In the genomic region with DNA sequence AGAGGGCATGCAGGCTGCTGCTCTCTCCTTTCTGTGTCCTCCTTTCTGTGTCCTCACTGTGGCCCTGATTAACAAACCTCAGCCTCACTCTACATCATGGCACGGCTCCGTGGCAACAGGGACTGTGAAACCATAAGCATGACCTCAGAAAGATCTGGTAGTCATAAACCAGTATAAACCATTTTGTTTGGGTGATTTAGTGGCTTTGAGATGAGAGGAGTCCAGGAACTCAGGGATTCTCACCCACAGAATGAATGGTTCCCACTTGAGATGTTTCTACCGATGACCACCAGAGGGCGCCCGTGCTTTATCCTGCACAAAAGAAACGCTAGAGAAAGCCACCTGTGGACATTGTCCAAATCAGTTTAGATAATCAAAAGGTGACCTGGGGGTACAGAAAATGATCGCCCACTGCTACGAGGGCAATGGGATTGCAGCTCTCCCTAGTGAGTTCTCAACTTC, we compare ENCODE assay signal across 7 mouse cellular contexts. TPM values are rescaled to one million over a fixed set of nuclear protein-coding genes. Genes with fewer than 3 reads are reported as not detected.
DNase-seq lines count a peak whose midpoint lies in the region; ATAC-seq and TF ChIP-seq lines count a peak whose summit lies in the region.

No protein-coding gene starts in this region.

- no peaks in the 10 kb centered on the region for H3K36me3 ChIP-seq in lung, postnatal 0 days (ENCODE audit: insufficient read depth, low read length)

- DNase-seq in CD4-positive helper T cell, adult 2 months (ENCODE audit: low read depth, low spot score) = peak; percentile 7
- DNase-seq in NIH3T3 (ENCODE audit: low read depth) = peak; percentile 83
- peak; percentile 50 to 75 for DNase-seq in cerebellum, postnatal 25 days
- peak; percentile 21 to 33 for DNase-seq in gastrocnemius, postnatal 36 days
- peak; percentile 37 for DNase-seq in large intestine, adult 2 months (ENCODE audit: low read depth, low spot score)
- DNase-seq in lung, postnatal 0 days (ENCODE audit: low spot score) = peak; percentile 81
- DNase-seq in right cerebral cortex, postnatal 4 days = peak; percentile 79

- WGBS in large intestine, adult 2 months = 7% methylated on average over 8 of the region's 8 CpGs
- 10% methylated on average over 8 of the region's 8 CpGs for WGBS in lung, postnatal 0 days

- TF ChIP-seq CTCF in lung, postnatal 0 days (IDR thresholded peaks at IDR 0.05) = peak; percentile 91

- H3K4me2 ChIP-seq in lung, postnatal 0 days (replicated peaks; ENCODE audit: low read depth, low read length) = no peak overlapping the region

- intact Hi-C loops in gastrocnemius, postnatal 36 days (cut with DNase I) = loop anchor here (5.0 kb wide), 1 partner anchor 161 kb away; no protein-coding TSS in a partner anchor

- H3K27me3 ChIP-seq in lung, postnatal 0 days (replicated peaks; ENCODE audit: insufficient read depth, low read length) = no peaks in the 10 kb centered on the region

- no peaks in the 10 kb centered on the region for H3K9me3 ChIP-seq in lung, postnatal 0 days (ENCODE audit: low read length)

- H3K4me1 ChIP-seq in lung, postnatal 0 days (ENCODE audit: insufficient read depth, low read depth, low read length) = no peaks in the 10 kb centered on the region

- peak; percentile 41; the same call in 1 of the 2 replicates for ATAC-seq in lung, postnatal 0 days

- H3K27ac ChIP-seq in lung, postnatal 0 days (ENCODE audit: low read length) = no peak overlapping the region

- TF ChIP-seq EP300 in lung, postnatal 0 days (IDR thresholded peaks at IDR 0.05) = no peak

- H3K4me3 ChIP-seq in lung, postnatal 0 days (ENCODE audit: low read depth, low read length) = no peak overlapping the region

- H3K9ac ChIP-seq in lung, postnatal 0 days (replicated peaks; ENCODE audit: low read depth) = no peak overlapping the region

RNA-seq across cellular contexts. Expression of gene Fam110c, which starts 42.4 kb away (rescaled TPM):
- total RNA-seq in gastrocnemius, postnatal 36 days (2021) = not detected
- polyA plus RNA-seq in large intestine, adult 2 months (2012; rRNA removed) = 6.4 and 9.3 TPM in 2 replicates
- polyA plus RNA-seq in lung, postnatal 0 days (2015; fragmentation: Nextera tagmentation; extraction: Ambion mirVana) = 2.7 and 3.1 TPM in 2 replicates

Comparison
In these comparisons a context has a peak if more than half of its experiments do, and no peak if none do; other contexts are left out.
1. DNase-seq: peak in every context shown above with its lines; median percentile 83 in NIH3T3; 81 in lung, postnatal 0 days; 79 in right cerebral cortex, postnatal 4 days; 62 in cerebellum, postnatal 25 days; 37 in large intestine, adult 2 months; 27 in gastrocnemius, postnatal 36 days; 7 in CD4-positive helper T cell, adult 2 months.